Mouse (Mus musculus) right cerebral cortex, adult 18-20 months (tissue): ENCODE results near the gene Olfr287.

Source experiments
- DNase-seq: peaks from one replicate; pipeline ENCODE4 v3.0.0; 2022; ENCODE audit warnings: mixed read lengths

The Olfr287 gene

DNA sequence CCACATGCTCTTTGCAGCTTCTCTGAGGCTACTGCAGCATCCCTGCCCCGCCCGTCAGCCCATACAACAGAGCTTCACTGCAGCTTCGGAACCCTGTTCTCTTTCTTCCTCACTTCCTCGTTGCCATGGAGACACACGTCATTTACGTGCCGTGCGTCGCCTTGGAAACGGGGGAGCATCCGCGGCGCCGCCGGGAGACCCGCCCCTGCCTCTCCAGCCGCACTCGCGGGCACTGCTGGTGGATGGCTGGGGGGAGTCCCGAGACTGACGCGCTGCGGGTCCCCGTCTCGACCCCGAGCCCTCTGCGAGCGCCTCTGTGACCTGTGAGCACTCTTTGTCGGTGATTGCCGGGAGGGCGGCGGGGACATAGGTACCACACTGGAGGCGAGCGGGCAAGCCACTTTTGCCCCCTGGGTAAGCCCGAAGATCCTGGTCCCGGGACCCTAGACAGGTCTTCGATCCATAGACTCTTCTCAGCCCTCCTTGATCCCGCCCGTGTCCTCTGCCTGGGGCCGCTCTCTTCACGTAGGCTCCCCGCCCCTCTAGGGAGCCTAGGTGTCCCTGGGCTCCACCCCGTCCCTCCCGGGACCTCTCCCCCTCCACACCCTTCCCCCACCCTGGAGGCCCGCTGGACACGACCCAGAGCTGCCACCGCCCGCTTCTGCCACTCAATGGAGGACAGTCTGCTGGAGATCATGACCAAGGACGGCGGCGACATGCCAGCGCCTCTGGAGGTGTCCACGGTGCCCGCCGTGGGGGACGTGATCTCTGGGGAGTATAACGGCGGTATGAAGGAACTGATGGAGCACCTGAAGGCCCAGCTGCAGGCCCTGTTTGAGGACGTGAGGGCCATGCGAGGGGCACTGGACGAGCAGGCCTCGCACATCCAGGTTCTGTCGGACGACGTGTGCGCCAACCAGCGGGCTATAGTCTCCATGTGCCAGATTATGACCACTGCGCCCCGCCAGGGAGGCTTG lies 52.9 kb downstream of the Olfr287 start:
- peak; percentile 95 for DNase-seq

DNA sequence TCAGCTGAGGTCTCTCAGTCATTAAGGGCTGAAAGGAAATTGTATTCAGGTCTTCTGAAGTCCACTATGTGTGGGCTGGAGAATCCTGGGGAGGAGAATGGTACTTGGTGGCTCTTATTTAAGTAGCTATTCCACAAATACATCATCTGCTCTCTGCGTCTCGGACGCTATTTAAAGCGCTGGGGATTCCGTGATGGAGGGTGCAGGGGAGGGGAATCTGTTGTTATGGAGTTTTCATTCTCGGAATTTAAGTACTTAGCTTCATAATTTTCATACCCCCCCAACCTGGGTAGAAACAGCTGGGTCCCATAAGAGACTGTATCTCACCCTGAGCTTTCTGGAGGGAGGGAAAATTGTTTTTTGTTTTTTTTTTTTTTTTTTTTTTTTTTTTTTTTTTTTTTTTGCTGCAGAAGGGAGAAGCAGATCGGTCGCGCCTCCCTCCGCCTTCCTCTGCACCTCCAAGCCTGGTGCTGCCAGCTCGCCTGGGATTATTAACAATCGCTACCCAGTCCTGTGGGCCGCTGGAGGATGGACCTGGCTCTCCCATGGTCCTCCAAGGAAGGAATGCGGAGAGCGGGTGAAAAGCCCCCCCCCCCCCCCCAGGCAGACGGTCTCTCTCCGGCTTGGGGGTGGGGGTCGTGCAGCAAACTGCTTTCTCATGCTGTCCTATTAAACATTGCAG lies 53.8 kb downstream of the Olfr287 start, which contains the start of gene Ccdc184:
Gene Ccdc184, plus strand, starts transcription at position 196 of the 682 bp plus-strand sequence.
- peak; percentile 24 for DNase-seq

DNA sequence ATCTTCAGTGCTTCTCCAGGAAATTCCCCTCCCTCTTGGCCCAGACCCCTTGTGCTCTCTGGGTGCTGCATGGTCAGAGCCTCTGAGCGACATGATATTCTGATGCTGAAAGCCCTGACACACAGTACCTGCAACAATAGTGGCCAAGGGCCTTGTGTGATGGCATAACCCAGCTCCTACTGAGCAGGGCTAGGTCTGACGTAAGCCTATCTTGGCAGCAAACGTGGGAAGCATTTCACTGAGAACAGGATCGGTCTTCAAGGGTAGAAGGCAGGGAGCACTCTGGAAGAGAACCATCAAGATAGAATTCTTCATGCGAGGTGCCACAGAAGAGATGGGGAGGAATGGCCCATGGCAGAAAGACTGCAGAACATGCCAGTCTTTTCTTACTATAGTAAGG lies 55.3 kb downstream of the Olfr287 start, which contains the start of gene Asb8:
Gene Asb8, minus strand, starts transcription at position 101 of the 400 bp plus-strand sequence.
- DNase-seq, result no peak

DNA sequence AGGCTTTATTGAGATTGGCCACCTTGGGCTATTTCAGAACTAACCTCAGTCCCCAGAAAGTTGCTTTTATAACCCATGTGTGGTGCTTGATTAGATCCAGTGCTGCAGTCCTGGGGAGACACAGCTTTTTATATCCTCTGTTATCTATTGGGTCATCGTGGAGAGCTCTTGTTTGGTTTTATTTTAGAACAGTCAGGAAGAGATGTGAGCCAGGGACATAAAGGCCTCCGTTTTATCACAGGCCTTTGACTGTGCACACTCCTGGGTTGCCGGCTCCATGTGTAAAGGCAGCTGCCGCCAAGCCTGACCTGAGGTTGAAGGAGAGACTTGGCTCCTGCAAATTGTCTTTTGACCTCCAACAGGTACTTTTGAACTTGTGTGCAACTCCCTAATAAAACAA lies 58.3 kb downstream of the Olfr287 start:
- DNase-seq, result no peak

DNA sequence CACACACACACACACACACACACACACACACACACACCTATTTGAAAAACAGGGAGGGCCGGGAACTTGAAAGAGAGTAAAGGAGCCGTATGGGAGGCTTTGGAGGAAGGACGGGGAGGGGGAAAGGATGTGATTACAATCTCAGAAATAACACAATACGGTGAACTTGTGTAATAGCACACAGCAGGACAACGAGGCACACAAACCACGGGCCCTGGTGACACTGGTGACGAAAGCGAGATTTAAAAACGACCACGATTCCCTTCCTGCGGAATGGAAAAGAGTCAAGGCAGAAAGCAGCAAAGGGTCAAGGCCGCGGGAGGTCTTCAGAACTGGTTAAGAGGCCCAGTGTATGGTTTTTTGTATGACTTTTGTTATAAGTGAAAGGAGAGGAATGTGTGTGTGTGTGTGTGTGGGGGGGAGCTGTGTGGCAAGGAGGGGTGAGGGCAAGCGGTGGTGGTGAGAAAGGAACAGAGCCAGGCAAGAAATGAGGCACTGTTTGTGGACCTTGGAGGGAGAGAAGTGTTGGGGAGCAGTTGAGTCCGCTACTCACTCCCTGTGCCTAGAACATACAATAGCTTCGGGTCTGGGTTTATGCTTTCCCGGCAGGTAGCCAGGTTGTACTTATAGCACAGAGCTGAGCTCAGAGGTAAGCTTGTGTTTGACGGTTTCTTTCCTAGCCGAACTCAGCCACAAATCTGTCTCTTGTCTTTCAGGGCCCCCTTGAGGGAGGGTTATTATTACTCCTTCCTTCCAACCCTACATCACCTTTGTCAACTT lies 59.6 kb downstream of the Olfr287 start:
- DNase-seq, result no peak

DNA sequence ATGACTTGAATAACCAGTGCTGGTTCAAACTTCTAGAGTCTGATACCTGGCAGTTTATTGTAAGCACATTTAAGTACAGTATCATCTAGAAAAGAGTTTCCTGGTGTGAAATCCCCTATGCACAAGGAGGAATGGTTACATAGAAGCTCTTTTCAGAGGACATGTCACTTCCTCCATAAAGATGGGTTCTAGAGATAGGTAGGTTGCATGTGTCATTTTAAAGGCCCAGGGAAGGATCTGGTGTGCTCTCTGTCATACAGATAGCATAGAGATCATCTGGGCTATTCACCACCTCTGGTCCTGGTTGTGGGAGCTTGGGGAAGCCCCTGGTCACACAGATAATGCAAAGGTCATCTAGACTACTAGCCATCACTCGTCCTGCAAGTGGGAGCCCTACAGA lies 63.6 kb downstream of the Olfr287 start:
- no peak for DNase-seq
